23 mouse cellular contexts compared by ENCODE assay signal in the genomic region with DNA sequence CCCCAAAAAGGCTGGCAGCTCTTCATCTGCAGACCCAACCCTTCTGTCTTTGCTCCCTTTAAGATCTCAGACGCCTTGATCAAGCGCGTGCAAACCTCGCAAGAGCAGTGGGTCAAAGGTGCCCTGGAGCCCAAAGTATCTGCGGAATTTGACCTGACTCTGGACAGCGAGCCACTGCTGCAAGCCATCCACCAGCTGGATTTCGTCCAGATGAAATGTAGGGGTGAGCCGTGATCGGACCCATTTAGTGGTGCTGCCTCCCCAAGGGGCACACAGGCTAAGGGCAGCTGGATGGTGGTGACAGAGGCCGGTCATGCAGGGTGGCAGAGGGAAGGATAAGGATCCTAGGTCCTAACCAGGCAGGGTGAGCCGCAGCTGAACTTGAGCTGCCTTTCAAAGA. TPM values are rescaled to one million over a fixed set of nuclear protein-coding genes. Genes with fewer than 3 reads are reported as not detected.
A peak's percentile ranks its signal among the peaks of the same experiment; 100 is the strongest.
DNase-seq lines count a peak whose midpoint lies in the region; ATAC-seq and TF ChIP-seq lines count a peak whose summit lies in the region.
"Had no signal": no experiment of that assay in that cellular context is flagged by ENCODE, and none has a peak within 500 bp of the region (broad histone marks: within the 10 kb centered on the region; RNA-seq: fewer than 3 reads in every experiment).

No protein-coding gene starts in this region.

- no peak for TF ChIP-seq CTCF in lung, embryonic 14.5 days (IDR thresholded peaks at IDR 0.05; ENCODE audit: low read depth)

- H3K4me2 ChIP-seq in lung, embryonic 14.5 days, result no peak overlapping the region
- H3K4me2 ChIP-seq in intestine, embryonic 16.5 days (ENCODE audit: low read depth, low read length), result no peak overlapping the region
- H3K4me2 ChIP-seq: forebrain, embryonic 15.5 days; heart, embryonic 13.5 days; midbrain, embryonic 11.5 days; neural tube, embryonic 12.5 days had no signal

- no peaks in the 10 kb centered on the region for H3K36me3 ChIP-seq in lung, embryonic 14.5 days (ENCODE audit: insufficient read depth)
- no peaks in the 10 kb centered on the region for H3K36me3 ChIP-seq in intestine, embryonic 16.5 days (ENCODE audit: control insufficient read depth, insufficient read depth, low read length)
- H3K36me3 ChIP-seq: heart, embryonic 13.5 days had no signal

- H3K4me3 ChIP-seq in lung, embryonic 14.5 days (ENCODE audit: low read depth, low read length), result no peak overlapping the region
- no peak overlapping the region for H3K4me3 ChIP-seq in intestine, embryonic 16.5 days (ENCODE audit: low read length)
- H3K4me3 ChIP-seq: erythroblast, embryonic 14.5 days; forebrain, embryonic 15.5 days; heart, embryonic 13.5 days; neural tube, embryonic 12.5 days had no signal

- no peak overlapping the region for H3K27ac ChIP-seq in lung, embryonic 14.5 days (ENCODE audit: low read depth)
- H3K27ac ChIP-seq in intestine, embryonic 16.5 days (ENCODE audit: low read length), result no peak overlapping the region
- H3K27ac ChIP-seq: forebrain, embryonic 15.5 days; heart, embryonic 13.5 days; macrophage; neural tube, embryonic 12.5 days had no signal

- peaks cover 7% of the 10 kb centered on the region; the same call in 1 of the 2 replicates for H3K9me3 ChIP-seq in lung, embryonic 14.5 days (ENCODE audit: low read depth, low read length)
- H3K9me3 ChIP-seq in intestine, embryonic 16.5 days (ENCODE audit: control insufficient read depth, low read length), result 0 out of 2 replicates have a peak, but pooled peaks cover 4% of the 10 kb centered on the region
- H3K9me3 ChIP-seq: forebrain, embryonic 15.5 days had no signal

- H3K9ac ChIP-seq in lung, embryonic 14.5 days, result no peak overlapping the region
- H3K9ac ChIP-seq in intestine, embryonic 16.5 days (ENCODE audit: low read depth, low read length), result no peak overlapping the region
- H3K9ac ChIP-seq: forebrain, embryonic 15.5 days; heart, embryonic 13.5 days; neural tube, embryonic 12.5 days had no signal

- WGBS in lung, embryonic 14.5 days, result 21% methylated on average over 11 of the region's 11 CpGs
- WGBS in intestine, embryonic 16.5 days, result 40% methylated on average over 11 of the region's 11 CpGs

- no peak for ATAC-seq in lung, embryonic 14.5 days (ENCODE audit: insufficient read depth)
- no peak for ATAC-seq in intestine, embryonic 16.5 days
- ATAC-seq: forebrain, embryonic 15.5 days; hindbrain, embryonic 16.5 days had no signal

- no peaks in the 10 kb centered on the region for H3K4me1 ChIP-seq in lung, embryonic 14.5 days (ENCODE audit: insufficient read depth)
- H3K4me1 ChIP-seq in intestine, embryonic 16.5 days (ENCODE audit: control insufficient read depth, insufficient read depth, low read length), result no peaks in the 10 kb centered on the region
- H3K4me1 ChIP-seq: forebrain, embryonic 15.5 days; neural tube, embryonic 12.5 days had no signal

- DNase-seq in adrenal gland, postnatal 14 days, result peak; percentile 69
- no peak for DNase-seq in adrenal gland, postnatal 36 days
- DNase-seq in lung, embryonic 14.5 days, result peak; percentile 22
- no peak for DNase-seq in lung, postnatal 36 days
- DNase-seq in kidney, adult 9 months, result peak; percentile 85
- peak; percentile 29 to 60 for DNase-seq in kidney, postnatal 4 days
- no peak for DNase-seq in cerebellum, adult 9-11 months
- DNase-seq: adrenal gland, adult 8-10 months; cerebellum, adult 9-10 months; heart, postnatal 4 days; left cerebral cortex, postnatal 4 days; spleen, adult 18-20 months; thymus, adult 2 months had no signal

- H3K27me3 ChIP-seq in lung, embryonic 14.5 days (ENCODE audit: insufficient read depth, low read length), result no peaks in the 10 kb centered on the region
- H3K27me3 ChIP-seq in intestine, embryonic 16.5 days (replicated peaks; ENCODE audit: control insufficient read depth, insufficient read depth, low read length), result no peaks in the 10 kb centered on the region

RNA-seq across cellular contexts. Expression of a gene that starts 27.2 kb away (rescaled TPM):
- total RNA-seq in adrenal gland, postnatal 14 days (2021), result 4.7 and 5.4 TPM in 2 replicates
- 1 to 10 TPM in 1 of 2 experiments, under 1 TPM in 1; 0.86 to 1.0 TPM for total RNA-seq in adrenal gland, postnatal 36 days (2021)
- 0.70 and 1.0 TPM in 2 replicates for polyA plus RNA-seq in lung, embryonic 14.5 days (2014; fragmentation: Nextera tagmentation; extraction: Ambion mirVana)
- polyA plus RNA-seq in intestine, embryonic 16.5 days (2015; fragmentation: Nextera tagmentation; extraction: Ambion mirVana), result 0.32 and 0.38 TPM in 2 replicates
- total RNA-seq: granulocyte monocyte progenitor cell, adult 5-6 weeks; monocyte, adult 5-6 weeks had no signal
- polyA plus RNA-seq: erythroblast, embryonic 14.5 days; macrophage had no signal

RNA-seq across cellular contexts. Expression of a gene that starts 42.7 kb away (rescaled TPM):
- total RNA-seq in adrenal gland, postnatal 14 days (2021), result 120 and 127 TPM in 2 replicates
- 100 to 1,000 TPM in 1 of 2 experiments, 10 to 100 TPM in 1; 93.1 to 104 TPM for total RNA-seq in adrenal gland, postnatal 36 days (2021)
- polyA plus RNA-seq in lung, embryonic 14.5 days (2014; fragmentation: Nextera tagmentation; extraction: Ambion mirVana), result 115 and 118 TPM in 2 replicates
- 75.4 and 83.6 TPM in 2 replicates for polyA plus RNA-seq in intestine, embryonic 16.5 days (2015; fragmentation: Nextera tagmentation; extraction: Ambion mirVana)

RNA-seq across cellular contexts. Expression of a gene that starts 42.8 kb away (rescaled TPM):
- 27.0 and 29.8 TPM in 2 replicates for total RNA-seq in adrenal gland, postnatal 14 days (2021)
- 10 to 100 TPM; 30.1 to 31.9 TPM for total RNA-seq in adrenal gland, postnatal 36 days (2021)
- polyA plus RNA-seq in lung, embryonic 14.5 days (2014; fragmentation: Nextera tagmentation; extraction: Ambion mirVana), result 43.5 and 44.5 TPM in 2 replicates
- 41.7 and 42.8 TPM in 2 replicates for polyA plus RNA-seq in intestine, embryonic 16.5 days (2015; fragmentation: Nextera tagmentation; extraction: Ambion mirVana)

Comparison
In these comparisons a context has a peak if more than half of its experiments do, and no peak if none do; other contexts are left out.
1. DNase-seq: peak in adrenal gland, postnatal 14 days (single experiment), lung, embryonic 14.5 days (single experiment), kidney, adult 9 months (single experiment) and kidney, postnatal 4 days (2 of 2); none in adrenal gland, postnatal 36 days (0 of 2), lung, postnatal 36 days (single experiment) and cerebellum, adult 9-11 months (single experiment).